Mouse (Mus musculus) intestine, embryonic 14.5 days (tissue): ENCODE measurements at regions not wholly inside any gene's neighbourhood (a gene's known extent, or its start where the extent isn't known, plus 50 kb on each side); places are given as distances from the start of the nearest gene placed in this dataset.
"Not testable (repeated sequence)": the region's sequence is repeated elsewhere in the genome, so short reads cannot be mapped to it uniquely, and the experiment has no call there.

Source experiments
- ATAC-seq: fragments of 200-750 bp; cut with Nextera tagmentation; replicated peaks from 2 replicates; pipeline ENCODE4 v1.8.0; 2017; ENCODE audit warnings: low read depth, moderate number of reproducible peaks, moderate TSS enrichment, moderate library complexity; ENCODE audit not compliant: low FRiP score, low TSS enrichment
- DNase-seq: peaks from one replicate; pipeline ENCODE4 v3.0.0-alpha.2; 2018; ENCODE audit warnings: low spot score
- H3K27ac ChIP-seq: fragments of 300-500 bp; sonication (generic); 2 replicates; pipeline ENCODE4 v1.5.1; 2014; ENCODE audit warnings: low read depth, mild to moderate bottlenecking, control low read depth
- H3K27me3 ChIP-seq: fragments of 300-500 bp; sonication (generic); replicated peaks from 2 replicates; pipeline ENCODE4 v1.6.1; 2014; ENCODE audit warnings: low read length, control low read depth; ENCODE audit not compliant: control insufficient read depth, insufficient read depth
- H3K36me3 ChIP-seq: fragments of 300-500 bp; sonication (generic); 2 replicates; pipeline ENCODE4 v1.6.1; 2014; ENCODE audit warnings: low read length, control low read depth; ENCODE audit not compliant: control insufficient read depth, insufficient read depth
- H3K4me1 ChIP-seq: fragments of 300-500 bp; sonication (generic); replicated peaks from 2 replicates; pipeline ENCODE4 v1.6.1; 2014; ENCODE audit warnings: low read length, control low read depth, mixed read lengths; ENCODE audit not compliant: control insufficient read depth, insufficient read depth
- H3K4me2 ChIP-seq: fragments of 300-500 bp; sonication (generic); 2 replicates; pipeline ENCODE4 v1.6.1; 2014; ENCODE audit warnings: low read length
- H3K4me3 ChIP-seq: fragments of 300-500 bp; sonication (generic); 2 replicates; pipeline ENCODE4 v1.5.1; 2014; ENCODE audit warnings: low read depth, low read length, control low read depth, mixed read lengths
- H3K9ac ChIP-seq: fragments of 300-500 bp; sonication (generic); 2 replicates; pipeline ENCODE4 v1.6.1; 2014; ENCODE audit warnings: mild to moderate bottlenecking, low read length
- H3K9me3 ChIP-seq: fragments of 300-500 bp; sonication (generic); 2 replicates; pipeline ENCODE4 v1.6.1; 2016; ENCODE audit warnings: low read length, control low read depth; ENCODE audit not compliant: control insufficient read depth
- WGBS: fragments of 180-500 bp; shearing (Covaris S2); extraction: QIAGEN DNeasy Blood & Tissue Kit; methylation state at CpG from one replicate; pipeline ENCODE4 v1.1.7; 2014; 5-methylcytosine and 5-hydroxymethylcytosine counted together

- Histone ChIP-seq H3K36me3 (no peaks in the 10 kb centered on the region), H3K9me3 (no peaks in the 10 kb centered on the region), H3K9ac (no peak overlapping the region), H3K4me3 (no peak overlapping the region), H3K4me2 (no peak overlapping the region), H3K27ac (no peak overlapping the region), H3K4me1 (no peaks in the 10 kb centered on the region), H3K27me3 (no peaks in the 10 kb centered on the region)
- no peak for DNase-seq
- WGBS = 72% methylated on average over 2 of the region's 2 CpGs
- ATAC-seq = no peak
Measured at GRCm38 (mm10) chr5:40177982-40178748, 422.9 kb upstream of the Hs3st1 start.

DNA sequence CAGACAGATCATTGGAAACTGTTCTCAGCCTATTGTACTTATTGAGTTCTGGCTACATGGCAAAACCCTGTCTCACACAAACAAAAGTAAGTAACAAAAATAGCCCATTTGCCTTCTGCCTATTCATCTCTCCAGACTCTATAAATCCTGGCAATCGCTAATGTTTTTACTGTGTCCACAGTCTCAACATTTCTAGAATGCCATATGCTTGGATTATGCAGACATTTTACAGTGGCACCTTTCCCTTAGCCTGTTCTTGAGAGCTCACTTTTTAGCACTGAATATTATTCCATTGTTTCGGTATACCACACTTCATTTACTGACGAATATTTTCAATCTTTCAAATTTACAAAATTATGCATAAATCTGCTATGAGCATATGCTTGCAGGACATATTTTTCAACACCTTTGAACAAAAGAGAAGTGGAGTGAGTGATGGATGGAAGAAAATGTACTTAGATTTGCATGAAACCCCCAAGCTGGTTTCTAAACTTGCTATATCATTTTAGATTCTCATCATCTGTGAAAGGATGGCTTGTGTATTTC, 381.5 kb upstream of the Hs3st1 start:
- Histone ChIP-seq H3K4me1 (no peaks in the 10 kb centered on the region), H3K4me2 (no peak overlapping the region), H3K9me3 (no peaks in the 10 kb centered on the region), H3K9ac (no peak overlapping the region), H3K4me3 (no peak overlapping the region), H3K36me3 (no peaks in the 10 kb centered on the region), H3K27me3 (no peaks in the 10 kb centered on the region), H3K27ac (no peak overlapping the region)
- no peak for ATAC-seq
- 92% methylated on average over 3 of the region's 3 CpGs for WGBS
- DNase-seq = no peak

GRCm38 (mm10) chr5:40124337-40124736, 369.1 kb upstream of the Hs3st1 start:
- H3K36me3 ChIP-seq = no peaks in the 10 kb centered on the region
- H3K9me3 ChIP-seq = no peaks in the 10 kb centered on the region
- H3K27ac ChIP-seq = no peak overlapping the region
- no peak for ATAC-seq
- no peak overlapping the region for H3K4me2 ChIP-seq
- no peak overlapping the region for H3K4me3 ChIP-seq
- no peaks in the 10 kb centered on the region for H3K27me3 ChIP-seq
- WGBS = 52% methylated on average over 1 of the region's 1 CpGs
- no peak overlapping the region for H3K9ac ChIP-seq
- DNase-seq = no peak
- no peaks in the 10 kb centered on the region for H3K4me1 ChIP-seq

GRCm38 (mm10) chr5:40116849-40117248, 361.6 kb upstream of the Hs3st1 start:
- DNase-seq (peak; percentile 49), ATAC-seq (no peak)
- Histone ChIP-seq H3K27ac (no peak overlapping the region), H3K9ac (no peak overlapping the region), H3K36me3 (no peaks in the 10 kb centered on the region), H3K27me3 (no peaks in the 10 kb centered on the region), H3K4me2 (no peak overlapping the region), H3K4me3 (no peak overlapping the region), H3K9me3 (no peaks in the 10 kb centered on the region), H3K4me1 (no peaks in the 10 kb centered on the region)

DNA sequence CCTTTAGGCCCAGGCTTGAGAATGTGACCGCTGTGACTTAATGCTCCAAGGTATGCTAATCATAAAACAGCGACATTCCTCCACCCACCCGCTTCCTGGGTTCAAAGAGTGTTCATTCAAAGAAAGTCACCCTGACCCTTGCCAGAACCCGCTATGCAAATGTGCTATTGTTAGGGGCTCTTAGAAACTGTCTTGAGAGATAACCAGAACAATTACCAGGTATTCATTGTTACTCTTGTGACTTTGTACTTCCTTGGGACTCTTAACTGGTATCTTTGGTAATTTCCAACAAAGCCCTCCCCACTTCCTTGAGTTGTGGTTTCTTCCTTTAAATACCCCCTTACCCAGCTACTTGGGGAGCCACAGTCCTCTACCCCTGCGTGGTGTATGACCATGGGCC, 334.3 kb upstream of the Hs3st1 start:
- H3K4me1 ChIP-seq, H3K36me3 ChIP-seq, H3K4me2 ChIP-seq, H3K9ac ChIP-seq, H3K4me3 ChIP-seq, DNase-seq, H3K27ac ChIP-seq, H3K27me3 ChIP-seq, H3K9me3 ChIP-seq, ATAC-seq: not testable (repeated sequence)
- whole genome bisulfite sequencing = 90% methylated on average over 5 of the region's 5 CpGs

DNA sequence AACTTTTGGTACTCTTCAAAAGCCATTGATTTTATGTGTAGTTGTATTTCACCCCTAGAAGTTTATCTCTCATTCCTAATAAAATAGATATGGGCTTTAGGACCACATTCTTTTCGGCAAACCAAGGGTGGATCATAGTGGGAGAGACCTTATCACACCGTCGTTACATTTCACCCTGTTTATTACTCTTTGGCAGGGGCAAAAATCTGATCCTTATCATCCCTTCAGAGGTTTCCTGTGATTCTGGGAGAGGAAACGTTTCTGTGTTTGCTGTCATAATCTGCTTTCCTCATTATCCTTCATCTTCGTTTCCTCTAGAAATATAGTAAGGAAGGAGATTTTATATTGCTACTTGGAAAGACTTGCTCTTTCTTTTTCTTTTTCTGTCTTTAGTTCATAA, 290.0 kb upstream of the Hs3st1 start:
- Histone ChIP-seq H3K9ac (no peak overlapping the region), H3K27me3 (no peaks in the 10 kb centered on the region), H3K27ac (no peak overlapping the region), H3K4me1 (no peaks in the 10 kb centered on the region), H3K4me2 (no peak overlapping the region), H3K4me3 (no peak overlapping the region), H3K36me3 (no peaks in the 10 kb centered on the region), H3K9me3 (no peaks in the 10 kb centered on the region)
- DNase-seq = no peak
- WGBS = 34% methylated on average over 5 of the region's 5 CpGs
- ATAC-seq = no peak

GRCm38 (mm10) chr5:40034452-40034851, 279.2 kb upstream of the Hs3st1 start:
- DNase-seq = no peak
- 81% methylated on average over 5 of the region's 5 CpGs for WGBS
- no peaks in the 10 kb centered on the region for H3K4me1 ChIP-seq

DNA sequence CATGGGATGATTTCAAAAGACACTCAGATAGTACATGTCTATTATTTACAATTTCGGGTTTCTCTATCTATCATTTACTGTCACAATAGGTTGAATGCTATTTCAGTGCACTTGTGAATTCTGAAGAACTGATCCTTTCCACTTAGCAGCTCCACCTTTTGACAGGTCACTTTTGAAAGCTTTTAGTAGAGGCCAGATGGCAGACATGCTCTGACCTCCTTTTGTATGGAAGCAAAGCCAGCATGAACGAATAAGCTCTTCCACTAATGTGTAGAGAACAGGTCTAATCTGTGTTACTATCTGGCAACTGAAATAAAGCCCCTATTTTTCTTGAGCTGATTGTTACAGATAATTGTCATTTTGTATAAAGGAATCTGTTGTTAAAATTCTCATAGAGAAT, 278.4 kb upstream of the Hs3st1 start:
- WGBS = 82% methylated on average over 2 of the region's 2 CpGs
- Histone ChIP-seq H3K27ac (no peak overlapping the region), H3K4me2 (no peak overlapping the region), H3K4me1 (no peaks in the 10 kb centered on the region), H3K9me3 (no peaks in the 10 kb centered on the region), H3K27me3 (no peaks in the 10 kb centered on the region), H3K4me3 (no peak overlapping the region), H3K36me3 (no peaks in the 10 kb centered on the region), H3K9ac (no peak overlapping the region)
- ATAC-seq (no peak), DNase-seq (no peak)

More at GRCm38 (mm10) chr5:40034452-40034851, 279.2 kb upstream of the Hs3st1 start:
- H3K4me2 ChIP-seq = no peak overlapping the region
- no peak overlapping the region for H3K4me3 ChIP-seq
- H3K9ac ChIP-seq = no peak overlapping the region
- ATAC-seq = no peak
- H3K9me3 ChIP-seq = no peaks in the 10 kb centered on the region
- H3K27me3 ChIP-seq = no peaks in the 10 kb centered on the region
- H3K27ac ChIP-seq = no peak overlapping the region
- no peaks in the 10 kb centered on the region for H3K36me3 ChIP-seq

DNA sequence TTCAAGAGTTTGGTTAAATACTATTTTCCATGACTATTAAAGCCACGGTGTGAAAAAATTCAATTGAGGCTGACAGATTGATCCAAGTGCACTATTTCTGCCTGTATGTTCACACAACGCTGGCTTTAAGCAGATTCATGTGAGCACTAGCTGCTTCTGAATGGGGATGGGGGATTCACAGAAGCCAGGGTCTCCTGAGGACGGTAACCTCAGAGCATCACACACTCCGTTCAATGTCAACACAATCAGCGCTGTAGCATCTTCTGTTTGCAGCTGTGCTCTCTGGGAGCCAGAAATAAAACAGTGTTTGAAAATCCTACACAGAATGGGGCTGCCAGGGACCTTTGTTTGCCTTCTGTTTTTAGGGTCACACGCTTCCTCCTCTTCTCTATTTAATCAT, 275.0 kb upstream of the Hs3st1 start:
- no peak overlapping the region for H3K4me3 ChIP-seq
- no peak overlapping the region for H3K27ac ChIP-seq
- ATAC-seq = no peak
- no peaks in the 10 kb centered on the region for H3K27me3 ChIP-seq
- H3K4me2 ChIP-seq = no peak overlapping the region
- no peak for DNase-seq
- no peaks in the 10 kb centered on the region for H3K9me3 ChIP-seq
- WGBS = 83% methylated on average over 6 of the region's 6 CpGs
- H3K4me1 ChIP-seq = no peaks in the 10 kb centered on the region
- no peak overlapping the region for H3K9ac ChIP-seq
- no peaks in the 10 kb centered on the region for H3K36me3 ChIP-seq
